Mouse (Mus musculus) adrenal gland, adult (tissue): ENCODE data around the gene C3.

ENCODE experiments used
- DNase-seq, 2 experiments: peaks; one replicate each; pipeline ENCODE4 v3.0.0; 2022 to 2023; ENCODE audit warnings: low spot score in 1 of 2; ENCODE audit not compliant: inconsistent age in 2 of 2

Gene C3

DNA sequence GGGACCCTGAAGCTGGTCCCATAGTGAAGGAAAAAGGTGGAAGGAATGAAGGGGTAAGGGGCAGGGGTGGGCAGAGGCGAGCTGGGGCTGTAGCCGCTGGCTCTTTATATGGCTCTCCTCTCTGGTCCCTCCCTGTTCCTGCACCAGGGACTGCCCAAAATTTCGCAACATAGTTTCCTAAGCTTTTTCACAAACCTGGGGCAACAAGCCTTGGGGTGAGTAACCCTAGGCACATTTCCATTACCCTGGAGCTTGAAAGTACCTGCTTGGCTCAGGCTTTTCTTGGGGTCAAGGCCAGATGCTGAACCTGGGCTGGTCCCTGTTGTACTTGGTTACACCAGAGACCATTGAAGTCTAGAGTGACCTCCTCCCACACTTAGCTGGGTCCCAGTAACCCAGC is at the start of gene C3:
C3 (minus strand) TSS at position 123 of the 400 bp plus-strand sequence.
- peak in 1 of 2 experiments; percentile 83 for DNase-seq

- DNase-seq, result peak; percentile 82 to 95
Observed at GRCm38 (mm10) chr17:57276634-57277121, 48.7 kb upstream of the C3 start.

GRCm38 (mm10) chr17:57275997-57276351 is 48.0 kb upstream of the C3 start:
- DNase-seq, result peak; percentile 49 to 81

DNA sequence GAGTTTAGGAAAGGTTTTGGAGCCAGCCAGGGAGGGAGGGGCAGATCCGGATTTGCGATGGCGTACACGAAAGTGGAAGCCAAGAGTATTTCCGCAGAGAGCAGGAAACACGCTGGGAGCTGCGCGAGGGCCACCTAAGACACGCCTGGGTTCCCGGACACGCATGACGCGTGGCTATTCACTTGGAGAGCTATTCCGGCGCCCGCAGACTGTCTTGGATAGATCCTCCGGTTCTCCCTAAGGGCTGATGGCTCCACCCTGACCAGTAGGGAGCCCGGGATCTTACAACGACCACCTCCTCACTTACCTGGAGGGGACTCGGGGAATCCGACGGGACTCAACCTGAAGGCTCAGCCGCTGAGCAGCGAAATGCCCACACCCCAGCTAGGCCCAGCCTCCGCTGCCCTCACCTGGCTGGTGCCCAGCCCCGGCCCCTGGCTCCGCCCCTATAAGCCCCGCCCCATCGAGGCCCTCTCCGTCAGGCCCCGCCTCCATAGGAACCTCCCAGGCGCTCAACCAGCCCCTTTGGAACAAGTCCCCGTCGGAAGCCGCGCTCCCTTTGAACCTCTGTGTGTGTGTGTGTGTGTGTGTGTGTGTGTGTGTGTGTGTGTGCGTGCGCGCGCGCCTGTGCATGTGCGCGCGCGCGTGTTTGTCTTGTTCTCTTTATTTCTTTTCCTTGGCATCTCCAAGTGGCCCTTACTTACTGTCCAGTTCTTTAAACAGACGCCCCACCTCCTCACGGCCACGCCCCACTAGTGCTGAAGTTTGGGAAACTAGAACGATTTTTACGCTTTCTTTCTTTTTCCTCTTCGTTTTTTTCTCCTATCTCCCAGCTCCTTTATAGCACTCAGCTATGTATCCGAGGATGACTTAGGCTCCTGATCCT is 47.4 kb upstream of the C3 start:
- peak; percentile 95 to 98 for DNase-seq

- DNase-seq, result no peak
Observed at GRCm38 (mm10) chr17:57274686-57275085, 46.8 kb upstream of the C3 start.

DNA sequence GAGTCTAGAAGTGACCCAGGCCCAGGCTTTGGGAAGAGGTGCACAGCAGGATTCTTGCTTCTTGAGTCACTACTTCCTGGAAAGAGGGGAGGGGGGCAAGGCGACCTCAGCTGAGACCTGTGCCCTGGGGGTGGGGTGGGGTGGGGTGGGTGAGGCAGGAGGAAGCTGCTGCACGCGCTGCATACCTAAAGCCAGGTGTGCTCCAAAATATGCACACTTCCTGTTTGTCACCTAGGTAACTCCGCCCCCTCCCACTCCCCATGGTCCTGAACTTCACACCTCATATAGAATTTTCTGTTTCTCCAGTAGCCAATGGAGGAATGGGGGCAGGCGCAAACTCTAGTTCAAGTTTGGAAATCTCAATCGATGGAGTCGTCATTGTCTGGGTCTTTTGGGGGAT is 45.9 kb upstream of the C3 start:
- DNase-seq, result peak in 1 of 2 experiments; percentile 29

DNA sequence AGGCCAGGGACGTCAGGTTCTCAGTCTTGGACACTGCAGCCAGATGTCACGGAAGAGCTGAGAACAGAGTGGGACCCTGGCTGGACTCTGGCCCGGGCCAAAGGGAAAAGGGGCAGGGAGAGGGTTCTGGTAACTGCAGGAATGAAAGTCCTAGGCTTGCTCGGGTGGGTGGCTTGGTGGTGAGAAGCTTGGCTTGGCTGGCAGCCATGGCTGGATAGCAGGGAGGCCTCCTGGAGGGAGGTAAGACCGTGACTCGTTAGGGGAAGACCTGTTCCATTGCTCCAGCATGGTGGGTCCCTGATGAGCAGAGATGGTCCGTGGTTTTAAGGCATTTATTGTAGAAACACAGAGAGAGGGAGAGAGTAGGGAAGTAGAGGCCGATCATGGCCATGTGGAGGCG is 43.4 kb upstream of the C3 start:
- DNase-seq, result peak in 1 of 2 experiments; percentile 24

DNA sequence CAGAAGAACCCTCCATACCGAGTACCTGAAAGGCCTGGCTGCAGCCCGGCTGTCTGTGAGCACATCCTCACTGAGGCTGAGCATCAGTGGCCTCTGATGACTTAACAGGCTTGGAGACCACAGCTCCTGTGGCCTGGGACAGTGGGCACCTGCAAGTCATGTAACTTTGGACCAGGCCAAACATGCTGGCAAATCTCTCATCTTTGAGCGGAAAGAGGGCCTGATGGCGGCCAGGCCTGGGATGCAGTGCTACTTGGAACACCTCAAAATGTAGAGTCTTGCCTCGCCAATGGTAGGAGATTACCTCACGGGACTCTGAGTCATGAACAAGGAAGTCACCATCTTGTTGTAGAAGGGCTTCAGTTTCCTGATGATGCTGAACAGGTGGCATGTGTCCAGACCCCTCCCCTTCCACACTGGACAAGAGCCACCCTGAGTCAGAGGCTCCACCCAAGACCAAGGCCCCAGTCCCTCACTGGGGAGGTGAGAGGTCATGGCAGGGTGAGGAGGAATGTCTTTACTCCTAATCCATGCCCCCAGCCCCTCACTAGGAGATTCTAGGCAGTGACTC is 39.7 kb upstream of the C3 start:
- DNase-seq, result peak in 1 of 2 experiments; percentile 73

DNA sequence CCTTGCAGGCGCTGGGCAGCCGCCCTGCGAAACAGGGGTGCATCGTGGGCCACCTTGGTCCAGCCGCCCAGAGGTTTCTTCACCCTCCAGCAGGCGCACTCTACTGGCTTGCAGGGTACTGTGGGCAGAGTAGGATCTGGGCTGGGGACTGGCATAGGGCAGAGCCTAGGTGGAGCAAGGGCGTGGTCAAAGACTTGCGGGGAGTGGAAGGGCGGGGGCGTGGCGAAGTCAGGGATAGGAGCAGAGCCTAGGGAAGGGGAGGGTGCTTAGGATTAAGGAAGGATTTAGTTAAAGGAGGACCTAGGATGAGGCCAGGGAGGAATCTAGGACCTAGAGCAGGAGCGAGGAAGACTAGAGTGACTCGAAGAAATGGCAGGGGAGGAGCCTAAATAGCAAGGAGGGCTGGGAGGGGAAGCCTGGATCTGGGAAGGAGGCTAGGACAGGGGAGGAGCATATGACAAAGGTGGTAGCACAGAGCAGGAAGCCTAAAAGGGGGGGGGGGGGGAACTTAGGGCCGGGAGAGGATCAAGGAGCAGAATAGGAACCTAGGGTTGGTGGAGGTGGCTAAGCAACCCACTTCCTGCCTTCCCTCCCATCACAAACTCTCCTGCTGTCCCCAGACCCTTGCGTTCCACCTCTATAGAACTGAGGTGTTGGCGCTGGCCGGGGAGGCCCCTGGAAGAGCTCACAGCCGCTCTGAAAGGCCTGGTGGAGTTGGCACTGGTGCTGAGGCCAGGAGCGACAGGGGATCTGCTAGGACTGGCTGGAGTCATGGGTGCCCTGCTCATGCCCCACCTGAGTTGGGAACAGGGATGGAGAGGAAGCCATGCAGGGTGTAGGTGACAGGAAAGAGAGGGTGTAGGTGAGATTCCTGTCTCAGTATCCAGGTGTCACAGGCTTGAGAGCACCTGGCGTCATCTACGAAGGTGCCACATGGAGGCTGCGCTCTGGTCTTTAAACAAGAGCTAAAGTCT is 37.3 kb upstream of the C3 start:
- DNase-seq, result peak; percentile 94 to 95

DNA sequence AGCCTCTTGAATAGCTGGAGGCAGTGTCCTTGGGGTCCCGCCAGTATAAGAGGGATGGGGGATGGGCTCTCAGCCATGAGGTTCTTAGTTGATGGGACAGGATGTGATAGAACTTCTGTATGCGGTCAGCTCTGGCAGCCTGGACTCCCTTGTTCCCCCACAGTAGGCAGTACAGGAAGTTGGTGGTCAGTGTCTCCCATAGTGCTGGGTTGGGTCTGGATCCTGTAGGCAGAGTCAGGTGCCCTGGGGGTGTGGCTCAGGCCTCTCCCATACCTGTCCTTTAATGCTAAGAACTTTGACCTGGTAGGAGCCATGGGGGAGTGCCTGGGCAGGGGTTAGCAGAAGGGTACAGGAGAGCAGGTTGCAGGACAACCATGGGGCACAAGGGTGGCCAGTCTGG is 36.2 kb upstream of the C3 start:
- peak in 1 of 2 experiments; percentile 57 for DNase-seq

DNA sequence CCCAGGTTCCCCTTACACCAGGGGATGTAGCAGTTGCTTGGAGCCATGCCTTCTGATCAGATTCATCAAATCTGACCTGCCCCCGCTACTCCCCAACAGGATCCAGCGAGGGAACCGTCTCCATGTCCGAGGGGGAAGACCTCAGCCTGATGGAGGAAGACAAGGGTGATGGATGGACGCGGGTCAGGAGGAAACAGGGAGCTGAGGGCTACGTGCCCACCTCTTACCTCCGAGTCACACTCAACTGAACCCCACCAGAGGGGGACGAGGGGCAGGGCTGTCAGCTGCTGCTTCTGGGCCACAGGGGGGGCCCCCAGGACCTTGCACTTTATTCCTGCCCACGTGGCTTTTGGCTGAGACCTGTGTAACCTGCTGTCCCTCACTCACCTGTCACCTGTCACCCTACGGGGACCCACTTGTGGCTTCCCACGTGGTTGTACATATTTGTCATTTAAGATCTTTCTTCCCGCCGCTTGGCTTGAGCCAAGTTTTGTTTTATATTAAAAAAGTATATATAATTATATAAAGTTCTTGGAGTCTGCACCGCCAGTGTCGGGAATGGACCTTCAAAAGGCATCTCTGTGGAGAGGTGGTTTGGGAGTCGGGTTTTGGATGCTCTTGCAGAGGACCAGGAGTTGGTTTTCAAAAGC is 35.1 kb upstream of the C3 start:
- peak; percentile 16 to 26 for DNase-seq

GRCm38 (mm10) chr17:57261796-57262195 is 33.9 kb upstream of the C3 start:
- peak in 1 of 2 experiments; percentile 9 for DNase-seq

- peak; percentile 39 to 77 for DNase-seq
Observed at GRCm38 (mm10) chr17:57261286-57261685, 33.4 kb upstream of the C3 start.

DNA sequence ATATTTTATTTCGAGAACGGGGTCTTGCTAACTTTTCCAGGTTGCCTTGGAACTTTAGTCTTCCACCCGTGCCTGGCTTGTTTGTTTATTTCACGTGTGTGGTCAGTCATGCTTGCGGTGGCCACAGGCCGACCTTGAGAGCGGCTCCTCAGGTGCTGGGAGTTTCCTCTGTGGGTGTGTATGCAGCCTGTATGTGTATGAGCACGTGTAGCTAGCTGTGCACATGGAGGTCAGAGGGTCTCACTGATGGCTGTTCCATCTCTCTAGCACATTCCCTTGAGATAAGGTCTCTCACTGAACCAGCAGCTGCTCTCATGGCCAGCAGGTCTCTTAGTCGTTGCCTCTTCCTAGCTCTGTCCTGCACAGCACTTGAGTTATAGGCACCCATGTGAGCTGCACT is 32.4 kb upstream of the C3 start:
- DNase-seq, result peak; percentile 20 to 47

GRCm38 (mm10) chr17:57259742-57260141 is 31.8 kb upstream of the C3 start:
- DNase-seq, result peak; percentile 64 to 85

GRCm38 (mm10) chr17:57258191-57258590 is 30.3 kb upstream of the C3 start:
- peak in 1 of 2 experiments; percentile 4 for DNase-seq

DNA sequence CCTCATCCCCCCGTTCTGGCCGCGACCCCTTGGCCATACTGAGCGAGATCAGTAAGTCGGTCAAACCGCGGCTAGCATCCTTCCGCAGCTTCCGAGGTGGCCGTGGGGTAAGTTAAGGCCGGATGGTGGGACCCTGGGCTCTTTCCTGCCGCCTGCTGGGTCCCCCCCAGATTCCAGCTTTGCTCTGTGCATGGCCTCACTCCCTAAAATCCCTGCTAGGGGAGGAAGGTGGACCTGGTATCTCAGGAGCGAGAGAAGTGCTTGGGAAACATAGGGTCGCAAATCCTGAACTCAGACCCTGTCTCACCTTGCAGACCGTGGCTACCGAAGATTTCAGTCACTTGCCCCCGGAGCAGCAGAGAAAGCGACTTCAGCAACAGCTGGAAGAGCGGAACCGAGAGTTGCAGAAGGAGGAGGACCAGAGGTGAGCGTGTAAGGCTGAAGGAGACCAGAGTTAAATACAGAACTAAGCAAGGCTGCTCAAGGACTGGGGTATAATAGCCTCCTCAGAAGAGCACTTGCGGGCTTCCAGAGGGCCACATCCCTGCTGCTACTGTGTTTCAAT is 29.1 kb upstream of the C3 start:
- peak in 1 of 2 experiments; percentile 5 for DNase-seq

DNA sequence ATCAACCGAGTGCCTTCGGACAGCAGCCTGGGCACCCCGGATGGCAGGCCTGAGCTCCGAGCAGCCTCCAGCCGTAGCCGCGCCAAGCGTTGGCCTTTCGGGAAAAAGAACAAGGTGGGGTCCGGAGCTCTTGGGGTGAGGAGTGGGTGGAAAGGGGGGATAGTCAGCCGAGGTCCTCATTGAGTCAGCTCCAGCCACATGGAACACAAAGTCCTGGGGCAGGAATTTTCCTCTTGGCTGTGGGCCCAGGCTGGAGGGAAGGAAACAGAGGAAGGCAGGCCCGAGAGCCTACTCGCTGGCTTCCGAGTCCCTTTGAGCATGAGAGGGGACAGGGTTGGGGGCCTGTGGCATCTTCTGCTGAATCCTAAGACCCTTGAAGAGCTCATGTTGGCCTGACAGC is 27.4 kb upstream of the C3 start:
- DNase-seq, result no peak

DNA sequence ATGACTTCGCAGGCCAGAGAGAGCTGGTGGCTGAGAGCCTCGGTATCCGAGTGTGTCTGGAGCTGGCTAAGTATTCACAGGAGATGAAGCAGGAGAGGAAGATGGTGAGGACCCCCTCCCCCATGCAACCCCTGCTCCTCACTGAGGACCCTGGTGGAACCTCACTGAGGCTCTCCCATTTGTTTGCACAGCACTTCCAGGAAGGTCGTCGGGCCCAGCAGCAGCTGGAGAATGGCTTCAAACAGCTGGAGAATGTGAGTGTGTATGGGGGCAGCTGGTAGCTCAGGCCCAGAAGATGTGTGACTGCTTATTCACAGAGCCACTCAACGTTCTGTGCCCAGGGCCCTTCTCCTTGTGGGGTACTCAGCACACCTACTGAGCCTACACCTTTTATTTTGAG is 25.4 kb upstream of the C3 start:
- no peak for DNase-seq

DNA sequence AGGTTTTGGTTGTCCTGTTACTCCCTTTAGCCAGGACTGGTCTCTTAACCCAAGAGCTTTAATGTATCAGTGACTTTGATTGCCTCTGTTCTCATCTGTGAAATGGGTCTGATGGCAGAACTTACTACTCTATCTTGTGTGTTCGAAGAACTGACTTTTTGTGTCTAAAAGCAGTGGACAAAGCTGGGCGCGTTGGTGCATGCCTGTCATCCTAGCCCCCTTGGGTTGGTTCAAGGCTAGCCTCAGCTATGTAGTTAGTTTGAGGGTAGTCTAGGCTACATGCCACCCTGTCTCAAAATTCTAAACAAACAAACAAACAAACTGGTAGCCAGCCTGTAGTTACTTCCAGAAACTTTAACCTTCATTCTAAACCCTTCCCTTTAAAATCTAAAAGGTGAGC is 23.5 kb upstream of the C3 start:
- DNase-seq, result no peak
